Mouse (Mus musculus): ENCODE results near the gene Sec61a2. TPM values are rescaled to one million over a fixed set of nuclear protein-coding genes. Genes with fewer than 3 reads are reported as not detected.

The Sec61a2 gene
- polyA plus RNA-seq, 1 experiment: 103 TPM

DNA sequence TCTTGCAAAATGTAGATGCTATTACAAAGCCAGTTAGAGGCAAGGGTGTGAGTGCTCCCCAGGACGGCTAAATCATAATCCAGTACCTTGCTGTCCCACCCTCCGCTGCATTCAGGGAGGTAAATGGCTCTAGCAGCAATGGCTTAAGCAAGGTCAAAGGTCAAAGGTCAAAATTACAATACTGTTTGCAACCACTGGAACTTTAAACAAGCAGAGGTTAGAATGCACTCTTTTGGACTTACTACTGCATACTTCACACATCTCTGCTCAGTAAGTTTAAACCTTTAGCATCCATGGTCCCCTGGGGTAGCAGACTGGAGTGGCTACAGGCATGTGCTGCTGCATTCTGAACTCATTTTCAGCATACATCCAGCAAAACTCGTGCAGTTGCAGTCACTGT is 17.8 kb downstream of the Sec61a2 start:
- Histone ChIP-seq H3K27me3 (ENCODE audit: control insufficient read depth, insufficient read depth, low read length, poor library complexity, severe bottlenecking) (no peaks in the 10 kb centered on the region), H3K9me3 (replicated peaks; ENCODE audit: control insufficient read depth, insufficient read depth, low read length, poor library complexity, severe bottlenecking) (no peaks in the 10 kb centered on the region), H3K36me3 (ENCODE audit: control insufficient read depth, insufficient read depth, low read length, poor library complexity, severe bottlenecking) (peaks cover 59% of the 10 kb centered on the region), H3K27ac (ENCODE audit: insufficient read depth, low read length) (no peak overlapping the region), H3K4me3 (ENCODE audit: low read depth, low read length) (no peak overlapping the region), H3K9ac (ENCODE audit: low read depth, poor library complexity, severe bottlenecking) (no peak overlapping the region), H3K4me1 (ENCODE audit: control insufficient read depth, insufficient read depth, low read length) (peaks cover 3% of the 10 kb centered on the region)
- TF ChIP-seq CTCF (IDR thresholded peaks at IDR 0.05; ENCODE audit: low read depth, low read length) (no peak), POLR2A (IDR thresholded peaks at IDR 0.05; ENCODE audit: insufficient read depth, low read length) (no peak), EP300 (IDR thresholded peaks at IDR 0.05; ENCODE audit: insufficient read depth, low read depth, low read length) (no peak)

DNA sequence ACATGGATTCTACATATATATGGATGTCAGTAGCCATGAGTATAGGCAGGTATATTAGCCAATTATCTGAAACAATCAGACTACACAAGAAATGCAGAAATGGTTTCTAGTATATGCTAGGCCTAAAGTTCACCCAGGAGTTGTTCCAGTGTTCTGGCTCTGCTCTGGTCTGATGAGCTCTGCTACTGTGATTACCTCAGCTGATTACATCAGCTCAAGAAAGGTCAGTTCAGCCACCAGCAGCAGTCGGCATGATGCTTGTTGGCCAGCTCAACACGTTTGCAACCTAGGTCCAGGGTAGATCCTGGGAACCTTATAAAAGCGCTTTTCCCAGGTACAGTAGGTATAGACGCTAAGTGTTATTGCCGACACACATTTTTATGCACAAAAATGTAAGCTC is 25.5 kb downstream of the Sec61a2 start:
- no peaks in the 10 kb centered on the region for H3K9me3 ChIP-seq (replicated peaks; ENCODE audit: control insufficient read depth, insufficient read depth, low read length, poor library complexity, severe bottlenecking)
- H3K27ac ChIP-seq (ENCODE audit: insufficient read depth, low read length): no peak overlapping the region
- peaks cover 46% of the 10 kb centered on the region for H3K36me3 ChIP-seq (ENCODE audit: control insufficient read depth, insufficient read depth, low read length, poor library complexity, severe bottlenecking)
- H3K9ac ChIP-seq (ENCODE audit: low read depth, poor library complexity, severe bottlenecking): no peak overlapping the region
- no peak overlapping the region for H3K4me3 ChIP-seq (ENCODE audit: low read depth, low read length)
- TF ChIP-seq POLR2A (IDR thresholded peaks at IDR 0.05; ENCODE audit: insufficient read depth, low read length) (no peak), CTCF (IDR thresholded peaks at IDR 0.05; ENCODE audit: low read depth, low read length) (no peak), EP300 (IDR thresholded peaks at IDR 0.05; ENCODE audit: insufficient read depth, low read depth, low read length) (no peak)
- no peaks in the 10 kb centered on the region for H3K4me1 ChIP-seq (ENCODE audit: control insufficient read depth, insufficient read depth, low read length)
- no peaks in the 10 kb centered on the region for H3K27me3 ChIP-seq (ENCODE audit: control insufficient read depth, insufficient read depth, low read length, poor library complexity, severe bottlenecking)

GRCm38 (mm10) chr2:5867681-5868080 is 27.6 kb downstream of the Sec61a2 start:
- Histone ChIP-seq H3K27ac (ENCODE audit: insufficient read depth, low read length) (no peak overlapping the region), H3K4me3 (ENCODE audit: low read depth, low read length) (no peak overlapping the region), H3K27me3 (ENCODE audit: control insufficient read depth, insufficient read depth, low read length, poor library complexity, severe bottlenecking) (no peaks in the 10 kb centered on the region), H3K9me3 (replicated peaks; ENCODE audit: control insufficient read depth, insufficient read depth, low read length, poor library complexity, severe bottlenecking) (no peaks in the 10 kb centered on the region), H3K4me1 (ENCODE audit: control insufficient read depth, insufficient read depth, low read length) (no peaks in the 10 kb centered on the region), H3K36me3 (ENCODE audit: control insufficient read depth, insufficient read depth, low read length, poor library complexity, severe bottlenecking) (peaks cover 43% of the 10 kb centered on the region), H3K9ac (ENCODE audit: low read depth, poor library complexity, severe bottlenecking) (no peak overlapping the region)
- no peak for TF ChIP-seq CTCF (IDR thresholded peaks at IDR 0.05; ENCODE audit: low read depth, low read length)
- no peak for TF ChIP-seq POLR2A (IDR thresholded peaks at IDR 0.05; ENCODE audit: insufficient read depth, low read length)
- TF ChIP-seq EP300 (IDR thresholded peaks at IDR 0.05; ENCODE audit: insufficient read depth, low read depth, low read length): no peak

- Histone ChIP-seq H3K27me3 (ENCODE audit: control insufficient read depth, insufficient read depth, low read length, poor library complexity, severe bottlenecking) (no peaks in the 10 kb centered on the region), H3K4me3 (ENCODE audit: low read depth, low read length) (no peak within 1 kb of the TSS), H3K4me1 (ENCODE audit: control insufficient read depth, insufficient read depth, low read length) (no peaks in the 10 kb centered on the region), H3K9ac (ENCODE audit: low read depth, poor library complexity, severe bottlenecking) (no peak within 1 kb of the TSS), H3K9me3 (replicated peaks; ENCODE audit: control insufficient read depth, insufficient read depth, low read length, poor library complexity, severe bottlenecking) (no peaks in the 10 kb centered on the region), H3K36me3 (ENCODE audit: control insufficient read depth, insufficient read depth, low read length, poor library complexity, severe bottlenecking) (peaks cover 33% of the 10 kb centered on the region), H3K27ac (ENCODE audit: insufficient read depth, low read length) (no peak within 1 kb of the TSS)
- TF ChIP-seq POLR2A (IDR thresholded peaks at IDR 0.05; ENCODE audit: insufficient read depth, low read length): no peak
- TF ChIP-seq CTCF (IDR thresholded peaks at IDR 0.05; ENCODE audit: low read depth, low read length): no peak
- TF ChIP-seq EP300 (IDR thresholded peaks at IDR 0.05; ENCODE audit: insufficient read depth, low read depth, low read length): no peak
Measured at GRCm38 (mm10) chr2:5862834-5863233, 32.4 kb downstream of the Sec61a2 start, which contains the start of gene Gm13199. TSS of gene Gm13199 (minus strand) at chr2:5862934.

- Histone ChIP-seq H3K27ac (ENCODE audit: insufficient read depth, low read length) (no peak overlapping the region), H3K27me3 (ENCODE audit: control insufficient read depth, insufficient read depth, low read length, poor library complexity, severe bottlenecking) (no peaks in the 10 kb centered on the region), H3K4me1 (ENCODE audit: control insufficient read depth, insufficient read depth, low read length) (peaks cover 2% of the 10 kb centered on the region), H3K36me3 (ENCODE audit: control insufficient read depth, insufficient read depth, low read length, poor library complexity, severe bottlenecking) (peaks cover 21% of the 10 kb centered on the region), H3K9ac (ENCODE audit: low read depth, poor library complexity, severe bottlenecking) (no peak overlapping the region), H3K9me3 (replicated peaks; ENCODE audit: control insufficient read depth, insufficient read depth, low read length, poor library complexity, severe bottlenecking) (no peaks in the 10 kb centered on the region), H3K4me3 (ENCODE audit: low read depth, low read length) (no peak overlapping the region)
- no peak for TF ChIP-seq POLR2A (IDR thresholded peaks at IDR 0.05; ENCODE audit: insufficient read depth, low read length)
- no peak for TF ChIP-seq CTCF (IDR thresholded peaks at IDR 0.05; ENCODE audit: low read depth, low read length)
- TF ChIP-seq EP300 (IDR thresholded peaks at IDR 0.05; ENCODE audit: insufficient read depth, low read depth, low read length): no peak
Measured at GRCm38 (mm10) chr2:5851866-5852265, 43.4 kb downstream of the Sec61a2 start.

DNA sequence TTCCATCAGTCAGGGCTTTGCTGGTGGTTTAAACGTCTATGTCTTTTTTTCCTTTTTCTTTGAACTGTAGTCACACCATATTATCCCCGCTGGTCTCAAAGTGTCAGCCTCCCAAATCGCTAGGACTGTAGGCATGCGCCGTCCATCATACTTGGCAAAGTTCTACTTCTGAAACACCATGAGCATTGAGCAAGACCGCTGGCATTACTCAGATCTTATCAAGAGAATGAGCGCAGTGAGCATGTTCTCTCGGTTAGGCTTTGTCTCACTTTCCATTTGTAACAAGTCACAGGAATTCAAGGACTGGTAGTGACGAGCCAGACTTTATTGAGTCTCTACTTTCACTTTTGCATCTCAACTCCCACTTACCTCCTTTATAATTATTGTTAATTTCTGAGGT is 44.1 kb downstream of the Sec61a2 start:
- no peak for TF ChIP-seq POLR2A (IDR thresholded peaks at IDR 0.05; ENCODE audit: insufficient read depth, low read length)
- no peak for TF ChIP-seq EP300 (IDR thresholded peaks at IDR 0.05; ENCODE audit: insufficient read depth, low read depth, low read length)
- TF ChIP-seq CTCF (IDR thresholded peaks at IDR 0.05; ENCODE audit: low read depth, low read length): no peak
- peaks cover 17% of the 10 kb centered on the region for H3K36me3 ChIP-seq (ENCODE audit: control insufficient read depth, insufficient read depth, low read length, poor library complexity, severe bottlenecking)

More for the DNA sequence above, 44.1 kb downstream of the Sec61a2 start:
- H3K9me3 ChIP-seq (replicated peaks; ENCODE audit: control insufficient read depth, insufficient read depth, low read length, poor library complexity, severe bottlenecking): no peaks in the 10 kb centered on the region
- peaks cover 2% of the 10 kb centered on the region for H3K4me1 ChIP-seq (ENCODE audit: control insufficient read depth, insufficient read depth, low read length)
- no peak overlapping the region for H3K27ac ChIP-seq (ENCODE audit: insufficient read depth, low read length)
- no peaks in the 10 kb centered on the region for H3K27me3 ChIP-seq (ENCODE audit: control insufficient read depth, insufficient read depth, low read length, poor library complexity, severe bottlenecking)
- no peak overlapping the region for H3K4me3 ChIP-seq (ENCODE audit: low read depth, low read length)
- H3K9ac ChIP-seq (ENCODE audit: low read depth, poor library complexity, severe bottlenecking): no peak overlapping the region

Measured in ES-Bruce4 (cell line).